Mouse (Mus musculus) forebrain, postnatal 0 days (tissue): Measurements from ENCODE around the gene Lrrk1. TPM values are rescaled to one million over a fixed set of nuclear protein-coding genes. Genes with fewer than 3 reads are reported as not detected.

ENCODE experiments used
- ATAC-seq: fragments of 200-750 bp; cut with Nextera tagmentation; 2 replicates; pipeline ENCODE4 v1.8.0; 2017; ENCODE audit warnings: mild to moderate bottlenecking, moderate library complexity
- DNase-seq: peaks from one replicate; pipeline ENCODE4 v3.0.0-alpha.2; 2015
- H3K27ac ChIP-seq: fragments of 300-500 bp; sonication (generic); 2 replicates; pipeline ENCODE4 v1.5.1; 2014; ENCODE audit warnings: low read depth, mild to moderate bottlenecking, antibody characterized with exemption, low read length, moderate library complexity, mixed read lengths
- H3K27me3 ChIP-seq: fragments of 300-500 bp; sonication (generic); 2 replicates; pipeline ENCODE4 v1.6.1; 2014; ENCODE audit warnings: mild to moderate bottlenecking, low read length, mixed read lengths; ENCODE audit not compliant: insufficient read depth
- H3K36me3 ChIP-seq: fragments of 300-500 bp; sonication (generic); 2 replicates; pipeline ENCODE4 v1.6.1; 2014; ENCODE audit warnings: mild to moderate bottlenecking, moderate library complexity; ENCODE audit not compliant: insufficient read depth
- H3K4me1 ChIP-seq: fragments of 300-500 bp; sonication (generic); 2 replicates; pipeline ENCODE4 v1.6.1; 2014; ENCODE audit warnings: antibody characterized with exemption; ENCODE audit not compliant: insufficient read depth
- H3K4me2 ChIP-seq: fragments of 300-500 bp; sonication (generic); 2 replicates; pipeline ENCODE4 v1.6.1; 2014; ENCODE audit warnings: low read depth, mild to moderate bottlenecking, moderate library complexity
- H3K4me3 ChIP-seq: fragments of 300-500 bp; sonication (generic); 2 replicates; pipeline ENCODE4 v1.5.1; 2014; ENCODE audit warnings: low read depth, low read length, mixed read lengths
- H3K9ac ChIP-seq: fragments of 300-500 bp; sonication (generic); 2 replicates; pipeline ENCODE4 v1.6.1; 2014; ENCODE audit warnings: mild to moderate bottlenecking
- H3K9me3 ChIP-seq: fragments of 300-500 bp; sonication (generic); 2 replicates; pipeline ENCODE4 v1.6.1; 2016; ENCODE audit warnings: low read length
- CTCF ChIP-seq: sonication (generic); IDR thresholded peaks from 2 replicates; pipeline ENCODE4 v1.5.1; 2016; ENCODE audit warnings: antibody characterized with exemption, control low read depth, low read depth
- WGBS: fragments of 180-500 bp; shearing (Covaris S2); extraction: QIAGEN DNeasy Blood & Tissue Kit; methylation state at CpG from one replicate; pipeline ENCODE4 v1.1.7; 2014; 5-methylcytosine and 5-hydroxymethylcytosine counted together
- polyA plus RNA-seq: library from polyadenylated mRNA; unstranded; fragments of >200 nt; fragmentation: Nextera tagmentation; extraction: Ambion mirVana; gene quantifications from 2 replicates; pipeline ENCODE4 v1.2.1, GENCODE M21; 2015
- total RNA-seq: library from RNA; depleted of rRNA; stranded (reverse); fragments of >200 nt; gene quantifications from 2 replicates; pipeline ENCODE4 v1.2.3, GENCODE M21; 2014

Lrrk1 gene
- total and polyA plus RNA-seq, 2 experiments from 2014 or later = 2.2 to 3.3 TPM

GRCm38 (mm10) chr7:66219794-66220227 lies 168.3 kb downstream of the Lrrk1 start:
- Histone ChIP-seq H3K4me3 (no peak overlapping the region), H3K27ac (no peak overlapping the region), H3K36me3 (no peaks in the 10 kb centered on the region), H3K9me3 (no peaks in the 10 kb centered on the region), H3K4me1 (no peaks in the 10 kb centered on the region; the same call in 1 of the 2 replicates), H3K27me3 (no peaks in the 10 kb centered on the region), H3K9ac (no peak overlapping the region), H3K4me2 (no peak overlapping the region)
- WGBS = 65% methylated on average over 4 of the region's 4 CpGs
- DNase-seq (no peak), ATAC-seq (no peak)
- TF ChIP-seq CTCF = no peak

- ATAC-seq (no peak), DNase-seq (no peak)
- no peak for TF ChIP-seq CTCF
- Histone ChIP-seq H3K4me2 (no peak overlapping the region), H3K27ac (no peak overlapping the region), H3K4me1 (no peaks in the 10 kb centered on the region; the same call in 1 of the 2 replicates), H3K36me3 (no peaks in the 10 kb centered on the region), H3K9me3 (no peaks in the 10 kb centered on the region), H3K4me3 (no peak overlapping the region), H3K27me3 (no peaks in the 10 kb centered on the region), H3K9ac (no peak overlapping the region)
- WGBS = 74% methylated on average over 4 of the region's 4 CpGs
Measured at GRCm38 (mm10) chr7:66219028-66219793, 168.9 kb downstream of the Lrrk1 start.

GRCm38 (mm10) chr7:66218193-66219014 lies 169.7 kb downstream of the Lrrk1 start:
- Histone ChIP-seq H3K27ac (no peak overlapping the region), H3K9ac (no peak overlapping the region)

GRCm38 (mm10) chr7:66217531-66218094 lies 170.5 kb downstream of the Lrrk1 start:
- ATAC-seq (no peak), DNase-seq (peak; percentile 22)
- Histone ChIP-seq H3K27me3 (no peaks in the 10 kb centered on the region), H3K27ac (no peak overlapping the region), H3K36me3 (no peaks in the 10 kb centered on the region), H3K4me3 (no peak overlapping the region), H3K9me3 (no peaks in the 10 kb centered on the region), H3K9ac (no peak overlapping the region), H3K4me1 (no peaks in the 10 kb centered on the region; the same call in 1 of the 2 replicates), H3K4me2 (no peak overlapping the region)
- no peak for TF ChIP-seq CTCF
- 18% methylated on average over 7 of the region's 7 CpGs for WGBS

More at GRCm38 (mm10) chr7:66218193-66219014, 169.7 kb downstream of the Lrrk1 start:
- ATAC-seq = peak; percentile 66
- H3K9me3 ChIP-seq = no peaks in the 10 kb centered on the region
- DNase-seq = peak; percentile 46
- no peak overlapping the region for H3K4me3 ChIP-seq
- WGBS = 35% methylated on average over 9 of the region's 9 CpGs
- H3K4me1 ChIP-seq = no peaks in the 10 kb centered on the region; the same call in 1 of the 2 replicates
- no peaks in the 10 kb centered on the region for H3K27me3 ChIP-seq
- no peak for TF ChIP-seq CTCF
- H3K36me3 ChIP-seq = no peaks in the 10 kb centered on the region
- no peak overlapping the region for H3K4me2 ChIP-seq

GRCm38 (mm10) chr7:66217011-66217410 lies 171.1 kb downstream of the Lrrk1 start:
- DNase-seq (no peak), ATAC-seq (no peak)
- WGBS = 66% methylated on average over 7 of the region's 7 CpGs
- H3K4me3 ChIP-seq = no peak overlapping the region
- no peaks in the 10 kb centered on the region for H3K9me3 ChIP-seq
- H3K4me2 ChIP-seq = no peak overlapping the region
- TF ChIP-seq CTCF = no peak
- H3K36me3 ChIP-seq = no peaks in the 10 kb centered on the region
- H3K4me1 ChIP-seq = no peaks in the 10 kb centered on the region; the same call in 1 of the 2 replicates
- H3K27ac ChIP-seq = no peak overlapping the region
- no peaks in the 10 kb centered on the region for H3K27me3 ChIP-seq
- H3K9ac ChIP-seq = no peak overlapping the region

GRCm38 (mm10) chr7:66215911-66216310 lies 172.2 kb downstream of the Lrrk1 start:
- H3K27me3 ChIP-seq = no peaks in the 10 kb centered on the region
- no peaks in the 10 kb centered on the region for H3K9me3 ChIP-seq
- no peaks in the 10 kb centered on the region for H3K36me3 ChIP-seq
- ATAC-seq (no peak), DNase-seq (no peak)
- TF ChIP-seq CTCF = no peak
- H3K4me1 ChIP-seq = no peaks in the 10 kb centered on the region; the same call in 1 of the 2 replicates
- 93% methylated on average over 1 of the region's 1 CpGs for WGBS
- no peak overlapping the region for H3K9ac ChIP-seq
- no peak overlapping the region for H3K4me3 ChIP-seq
- H3K27ac ChIP-seq = no peak overlapping the region
- no peak overlapping the region for H3K4me2 ChIP-seq
